Mouse (Mus musculus): Measurements from ENCODE around the gene Plekhm3.

DNA sequence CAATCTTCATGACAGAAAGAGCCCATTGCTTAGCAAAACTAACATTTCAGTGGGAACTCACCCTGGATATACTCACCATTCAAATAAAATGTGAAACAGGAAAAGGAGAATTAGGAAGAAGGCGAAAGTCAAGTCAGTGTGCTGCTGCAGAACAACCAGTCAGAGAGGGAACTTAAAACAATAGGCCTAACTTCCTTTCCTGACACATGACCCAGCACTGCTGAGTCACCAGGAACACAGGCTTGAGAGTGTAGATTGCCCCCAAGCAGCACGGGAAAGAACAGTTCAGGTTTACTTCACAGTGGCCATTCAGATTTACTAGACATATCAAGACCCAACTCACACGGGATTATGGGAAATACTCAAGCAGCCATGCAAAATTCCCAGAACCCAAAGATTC is 80.3 kb downstream of the Plekhm3 start:
- TF ChIP-seq CTCF (IDR thresholded peaks at IDR 0.05; ENCODE audit: control insufficient read depth, insufficient read depth, low read length) (no peak), POLR2A (IDR thresholded peaks at IDR 0.05; ENCODE audit: borderline replicate concordance, control insufficient read depth, low read depth, low read length) (no peak)
